Mouse (Mus musculus) kidney, postnatal 36 days (tissue): Measurements from ENCODE around the gene Stk32b.

Experiments used
- DNase-seq, 2 experiments: peaks; one replicate each; pipeline ENCODE4 v3.0.0; 2021 to 2022; ENCODE audit warnings: mixed read lengths in 2 of 2

Stk32b gene

GRCm38 (mm10) chr5:37659177-37659576 lies 57.8 kb downstream of the Stk32b start:
- no peak for DNase-seq

- no peak for DNase-seq
These were observed 59.2 kb downstream of the Stk32b start for GRCm38 (mm10) chr5:37657741-37658140.

GRCm38 (mm10) chr5:37655208-37655607 lies 61.8 kb downstream of the Stk32b start:
- DNase-seq = no peak

GRCm38 (mm10) chr5:37650681-37651211 lies 66.2 kb downstream of the Stk32b start:
- DNase-seq = peak; percentile 56 to 91

- peak in 1 of 2 experiments; percentile 7 for DNase-seq
These were observed 66.8 kb downstream of the Stk32b start for GRCm38 (mm10) chr5:37650089-37650601.

- peak; percentile 10 to 13 for DNase-seq
These were observed 72.9 kb downstream of the Stk32b start for GRCm38 (mm10) chr5:37644082-37644481.

GRCm38 (mm10) chr5:37642486-37642885 lies 74.5 kb downstream of the Stk32b start:
- DNase-seq = peak in 1 of 2 experiments; percentile 11

GRCm38 (mm10) chr5:37634791-37635190 lies 82.2 kb downstream of the Stk32b start:
- DNase-seq = no peak

GRCm38 (mm10) chr5:37627437-37628163 lies 89.4 kb downstream of the Stk32b start:
- DNase-seq = no peak

- DNase-seq = no peak
These were observed 105.1 kb downstream of the Stk32b start for GRCm38 (mm10) chr5:37611874-37612273.

- DNase-seq = no peak
These were observed 117.4 kb downstream of the Stk32b start for GRCm38 (mm10) chr5:37599566-37599965.

GRCm38 (mm10) chr5:37598271-37598670 lies 118.7 kb downstream of the Stk32b start:
- no peak for DNase-seq

- no peak for DNase-seq
These were observed 124.6 kb downstream of the Stk32b start for GRCm38 (mm10) chr5:37592411-37592810.

- peak in 1 of 2 experiments; percentile 3 for DNase-seq
These were observed 129.1 kb downstream of the Stk32b start for GRCm38 (mm10) chr5:37587861-37588260.

- no peak for DNase-seq
These were observed 130.9 kb downstream of the Stk32b start for GRCm38 (mm10) chr5:37586071-37586470.

- DNase-seq = no peak
These were observed 141.5 kb downstream of the Stk32b start for GRCm38 (mm10) chr5:37575427-37575826.

GRCm38 (mm10) chr5:37557274-37557815 lies 159.6 kb downstream of the Stk32b start:
- peak in 1 of 2 experiments; percentile 38 for DNase-seq

GRCm38 (mm10) chr5:37554231-37554630 lies 162.7 kb downstream of the Stk32b start:
- DNase-seq = no peak

- no peak for DNase-seq
These were observed 165.3 kb downstream of the Stk32b start for GRCm38 (mm10) chr5:37551649-37552048.

- DNase-seq = no peak
These were observed 181.2 kb downstream of the Stk32b start for GRCm38 (mm10) chr5:37535726-37536293.

GRCm38 (mm10) chr5:37535227-37535626 lies 181.7 kb downstream of the Stk32b start:
- no peak for DNase-seq

GRCm38 (mm10) chr5:37525363-37525762 lies 191.6 kb downstream of the Stk32b start:
- no peak for DNase-seq

- peak; percentile 6 to 49 for DNase-seq
These were observed 196.5 kb downstream of the Stk32b start for GRCm38 (mm10) chr5:37520441-37520840.

GRCm38 (mm10) chr5:37512479-37512878 lies 204.5 kb downstream of the Stk32b start:
- DNase-seq = no peak
